Mouse (Mus musculus): ENCODE data around the gene Stk4. TPM values are rescaled to one million over a fixed set of nuclear protein-coding genes. Genes with fewer than 3 reads are reported as not detected.
A peak's percentile ranks its signal among the peaks of the same experiment; 100 is the strongest.

Stk4 gene
- polyA plus RNA-seq, 1 experiment from 2014 or later, result 24.0 TPM

GRCm38 (mm10) chr2:164167752-164168570, 97.8 kb downstream of the Stk4 start:
- peaks cover 80% of the 10 kb centered on the region for H3K27me3 ChIP-seq
- peak overlapping the region; percentile 60 for H3K9ac ChIP-seq
- H3K27ac ChIP-seq, result no peak overlapping the region
- peaks cover 29% of the 10 kb centered on the region for H3K4me1 ChIP-seq (replicated peaks)
- peak overlapping the region; percentile 65 for H3K4me2 ChIP-seq
- ATAC-seq (ENCODE audit: low FRiP score), result peak; percentile 59
- no peaks in the 10 kb centered on the region for H3K9me3 ChIP-seq
- no peaks in the 10 kb centered on the region for H3K36me3 ChIP-seq
- 12% methylated on average over 90 of the region's 90 CpGs for WGBS
- peak overlapping the region; percentile 42 for H3K4me3 ChIP-seq

GRCm38 (mm10) chr2:164168571-164168946, 98.4 kb downstream of the Stk4 start:
- WGBS, result 13% methylated on average over 42 of the region's 42 CpGs

DNA sequence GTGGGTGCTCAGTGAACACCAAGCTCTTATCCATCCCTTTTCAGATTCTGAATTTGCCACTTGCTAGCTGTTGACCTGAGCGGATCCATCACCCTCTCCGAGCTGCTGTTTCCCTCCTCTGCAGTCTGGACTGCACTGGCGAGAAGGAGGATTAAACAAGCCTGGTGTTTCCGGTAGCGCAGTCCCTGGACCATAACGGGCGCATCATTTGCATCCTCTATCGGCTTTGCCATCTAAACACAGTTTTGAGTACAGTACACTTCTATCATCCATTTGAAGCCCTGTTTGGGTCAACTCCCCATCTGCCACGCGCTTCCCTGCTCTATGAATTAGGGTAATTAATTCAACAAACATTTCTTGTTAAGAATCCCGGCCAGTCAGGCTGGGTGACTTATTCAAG, 100.2 kb downstream of the Stk4 start:
- 3% methylated on average over 11 of the region's 11 CpGs for WGBS
- Histone ChIP-seq H3K4me3 (peak overlapping the region; percentile 38), H3K36me3 (no peaks in the 10 kb centered on the region), H3K27ac (no peak overlapping the region), H3K4me1 (replicated peaks) (peaks cover 29% of the 10 kb centered on the region), H3K27me3 (peaks cover 90% of the 10 kb centered on the region), H3K9ac (0 out of 2 replicates have a peak overlapping the region, but pooled peaks have one; percentile 67), H3K4me2 (peak overlapping the region; percentile 66), H3K9me3 (no peaks in the 10 kb centered on the region)
- no peak for ATAC-seq (ENCODE audit: low FRiP score)

More at GRCm38 (mm10) chr2:164168571-164168946, 98.4 kb downstream of the Stk4 start:
- 0 out of 2 replicates have a peak, but pooled peaks have one; percentile 36 for ATAC-seq (ENCODE audit: low FRiP score)
- no peaks in the 10 kb centered on the region for H3K9me3 ChIP-seq
- H3K36me3 ChIP-seq, result no peaks in the 10 kb centered on the region
- H3K27me3 ChIP-seq, result peaks cover 86% of the 10 kb centered on the region
- H3K27ac ChIP-seq, result no peak overlapping the region
- peak overlapping the region; percentile 42 for H3K4me3 ChIP-seq
- peaks cover 29% of the 10 kb centered on the region for H3K4me1 ChIP-seq (replicated peaks)
- peak overlapping the region; percentile 60; the same call in 1 of the 2 replicates for H3K9ac ChIP-seq
- H3K4me2 ChIP-seq, result peak overlapping the region; percentile 65

- H3K27ac ChIP-seq, result no peak within 1 kb of the TSS
- WGBS, result under 1% methylated on average over 27 of the region's 29 CpGs
- H3K36me3 ChIP-seq, result no peaks in the 10 kb centered on the region
- H3K4me1 ChIP-seq (replicated peaks), result peaks cover 29% of the 10 kb centered on the region
- no peaks in the 10 kb centered on the region for H3K9me3 ChIP-seq
- H3K4me2 ChIP-seq, result peak within 1 kb of the TSS; percentile 66
- ATAC-seq (ENCODE audit: low FRiP score), result no peak
- H3K27me3 ChIP-seq, result peaks cover 87% of the 10 kb centered on the region
- peak within 1 kb of the TSS; percentile 67 for H3K9ac ChIP-seq
- H3K4me3 ChIP-seq, result peak within 1 kb of the TSS; percentile 38
Measured at GRCm38 (mm10) chr2:164170902-164171301, 100.8 kb downstream of the Stk4 start, which contains the start of gene Kcns1. Kcns1 (minus strand) TSS chr2:164171113.

DNA sequence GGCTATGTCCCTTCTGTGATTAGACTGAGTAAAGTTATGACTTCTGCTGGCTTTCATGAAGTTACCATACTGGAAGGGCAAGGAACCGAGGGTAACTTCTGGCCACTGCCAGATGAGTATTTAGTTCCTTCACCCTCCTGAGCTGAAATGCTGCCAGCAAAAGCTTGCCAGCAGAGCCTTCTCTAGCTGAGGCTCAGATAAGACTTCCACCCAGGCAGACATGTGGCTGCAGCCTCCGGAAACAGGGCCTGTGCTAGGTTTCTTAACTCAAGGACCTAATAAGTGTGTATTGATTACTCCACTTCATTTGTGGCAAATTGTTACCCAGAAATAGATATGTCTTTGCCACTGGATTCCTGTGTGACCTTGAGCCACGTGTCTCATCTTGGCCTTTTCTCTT, 103.3 kb downstream of the Stk4 start:
- Histone ChIP-seq H3K27ac (no peak overlapping the region), H3K4me3 (no peak overlapping the region), H3K9ac (no peak overlapping the region), H3K4me1 (replicated peaks) (peaks cover 19% of the 10 kb centered on the region), H3K27me3 (peaks cover 62% of the 10 kb centered on the region), H3K36me3 (no peaks in the 10 kb centered on the region), H3K9me3 (no peaks in the 10 kb centered on the region), H3K4me2 (no peak overlapping the region)
- 71% methylated on average over 3 of the region's 3 CpGs for WGBS
- no peak for ATAC-seq (ENCODE audit: low FRiP score)

DNA sequence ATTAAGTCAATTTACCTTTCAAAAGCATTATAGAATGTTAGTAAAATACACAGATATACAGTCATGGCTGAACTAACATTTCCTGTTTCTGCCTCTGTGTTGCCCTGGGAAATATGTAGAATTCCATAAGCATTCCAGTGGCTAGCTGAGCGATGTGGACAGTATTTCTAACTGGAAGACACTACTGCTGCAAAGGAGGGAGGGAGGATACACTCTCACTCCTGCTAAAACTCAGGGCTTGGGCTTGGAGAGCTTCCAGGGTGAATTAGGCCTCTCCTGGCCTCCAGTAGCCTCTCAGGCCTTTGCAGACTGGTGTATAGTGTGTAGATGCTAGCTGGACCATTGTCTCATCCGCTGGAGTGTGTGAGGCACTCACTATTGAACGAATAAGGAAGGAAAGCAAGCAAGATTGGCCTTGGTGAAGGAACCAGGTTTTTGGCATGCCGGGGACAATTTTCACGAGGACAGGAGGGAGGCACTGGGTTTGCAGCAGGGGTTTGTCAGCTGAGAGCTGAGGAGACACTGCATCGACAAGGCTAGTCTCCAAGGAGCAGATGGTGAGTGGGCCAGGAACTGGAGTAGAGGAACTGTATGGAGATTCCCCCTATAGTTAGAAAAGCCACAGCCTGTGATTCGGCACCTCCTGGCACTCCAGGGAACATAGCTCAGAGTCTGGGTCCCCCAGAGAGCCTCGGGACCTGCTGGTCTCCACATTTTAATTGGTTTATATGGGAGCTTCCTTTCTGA, 104.7 kb downstream of the Stk4 start:
- Histone ChIP-seq H3K9me3 (no peaks in the 10 kb centered on the region), H3K27me3 (peaks cover 48% of the 10 kb centered on the region), H3K4me1 (replicated peaks) (peaks cover 15% of the 10 kb centered on the region), H3K36me3 (no peaks in the 10 kb centered on the region), H3K9ac (no peak overlapping the region), H3K4me3 (no peak overlapping the region), H3K4me2 (no peak overlapping the region), H3K27ac (no peak overlapping the region)
- WGBS, result 83% methylated on average over 8 of the region's 8 CpGs
- no peak for ATAC-seq (ENCODE audit: low FRiP score)

- Histone ChIP-seq H3K4me3 (no peak overlapping the region), H3K27ac (no peak overlapping the region), H3K9ac (no peak overlapping the region), H3K4me2 (no peak overlapping the region), H3K4me1 (replicated peaks) (peaks cover 5% of the 10 kb centered on the region), H3K27me3 (peaks cover 37% of the 10 kb centered on the region), H3K36me3 (no peaks in the 10 kb centered on the region), H3K9me3 (no peaks in the 10 kb centered on the region)
- no peak for ATAC-seq (ENCODE audit: low FRiP score)
- 85% methylated on average over 3 of the region's 3 CpGs for WGBS
Measured at GRCm38 (mm10) chr2:164175850-164176249, 105.7 kb downstream of the Stk4 start.

GRCm38 (mm10) chr2:164177831-164178230, 107.7 kb downstream of the Stk4 start:
- Histone ChIP-seq H3K27ac (no peak overlapping the region), H3K36me3 (no peaks in the 10 kb centered on the region), H3K4me1 (replicated peaks) (no peaks in the 10 kb centered on the region), H3K4me2 (no peak overlapping the region), H3K9me3 (no peaks in the 10 kb centered on the region), H3K9ac (no peak overlapping the region), H3K27me3 (peaks cover 23% of the 10 kb centered on the region; the same call in 1 of the 2 replicates), H3K4me3 (no peak overlapping the region)
- no peak for ATAC-seq (ENCODE audit: low FRiP score)
- WGBS, result 94% methylated on average over 5 of the region's 5 CpGs

DNA sequence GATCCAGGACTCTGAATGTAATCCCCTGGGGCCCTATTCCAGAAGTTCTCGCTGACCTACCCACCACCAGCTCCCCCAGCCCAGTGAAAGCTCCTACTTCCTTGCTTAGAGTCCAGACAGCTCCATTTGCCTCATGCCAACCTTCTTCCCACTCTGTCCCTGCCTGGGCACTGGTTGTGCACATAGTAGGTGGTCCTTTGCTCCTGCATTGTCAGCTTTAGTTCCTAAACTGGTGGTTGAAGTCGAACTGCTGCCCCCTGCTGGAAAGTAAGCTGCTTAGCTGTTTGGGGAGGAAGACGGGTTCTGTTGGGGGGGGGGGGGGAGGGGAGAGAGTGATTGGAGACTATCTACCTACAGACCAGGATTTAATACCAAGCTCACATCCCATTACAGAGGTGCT, 110.0 kb downstream of the Stk4 start:
- H3K36me3 ChIP-seq, result no peaks in the 10 kb centered on the region
- no peaks in the 10 kb centered on the region for H3K9me3 ChIP-seq
- no peak overlapping the region for H3K4me2 ChIP-seq
- no peaks in the 10 kb centered on the region for H3K4me1 ChIP-seq (replicated peaks)
- WGBS, result 56% methylated on average over 2 of the region's 3 CpGs
- ATAC-seq (ENCODE audit: low FRiP score), result no peak
- H3K4me3 ChIP-seq, result no peak overlapping the region
- H3K27ac ChIP-seq, result no peak overlapping the region
- peaks cover 8% of the 10 kb centered on the region; the same call in 1 of the 2 replicates for H3K27me3 ChIP-seq
- no peak overlapping the region for H3K9ac ChIP-seq

DNA sequence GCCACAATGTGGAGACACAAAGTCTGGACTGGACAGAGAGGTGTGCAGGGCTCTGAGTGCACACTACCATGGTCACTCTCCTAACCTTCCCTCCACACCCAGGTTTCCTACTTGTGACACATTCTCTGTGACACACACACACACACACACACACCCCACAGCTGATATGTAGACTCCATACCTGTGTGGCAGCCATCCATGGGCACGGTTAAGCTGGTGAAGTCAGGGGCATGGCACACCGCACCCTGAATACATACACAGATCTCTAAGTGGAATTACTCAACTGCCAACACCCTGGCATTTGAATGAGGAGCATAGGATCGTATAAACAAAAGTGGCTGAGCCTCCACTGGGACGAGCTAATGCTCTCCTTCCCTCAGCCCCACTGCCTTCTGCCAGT, 110.6 kb downstream of the Stk4 start:
- Histone ChIP-seq H3K4me1 (replicated peaks) (no peaks in the 10 kb centered on the region), H3K4me2 (no peak overlapping the region), H3K4me3 (no peak overlapping the region), H3K27ac (no peak overlapping the region), H3K36me3 (no peaks in the 10 kb centered on the region), H3K9me3 (no peaks in the 10 kb centered on the region), H3K9ac (no peak overlapping the region), H3K27me3 (peaks cover 4% of the 10 kb centered on the region; the same call in 1 of the 2 replicates)
- ATAC-seq (ENCODE audit: low FRiP score), result no peak
- 91% methylated on average over 4 of the region's 4 CpGs for WGBS

- no peak within 1 kb of the TSS for H3K27ac ChIP-seq
- no peak within 1 kb of the TSS for H3K9ac ChIP-seq
- H3K9me3 ChIP-seq, result no peaks in the 10 kb centered on the region
- H3K27me3 ChIP-seq, result peaks cover 4% of the 10 kb centered on the region; the same call in 1 of the 2 replicates
- 86% methylated on average over 7 of the region's 7 CpGs for WGBS
- H3K4me1 ChIP-seq (replicated peaks), result no peaks in the 10 kb centered on the region
- H3K4me3 ChIP-seq, result no peak within 1 kb of the TSS
- H3K36me3 ChIP-seq, result no peaks in the 10 kb centered on the region
- ATAC-seq (ENCODE audit: low FRiP score), result no peak
- H3K4me2 ChIP-seq, result no peak within 1 kb of the TSS
Measured at GRCm38 (mm10) chr2:164182692-164183255, 112.7 kb downstream of the Stk4 start, which contains the start of gene Wfdc5. Wfdc5 (minus strand) TSS chr2:164182742.

- no peak overlapping the region for H3K4me3 ChIP-seq
- no peaks in the 10 kb centered on the region for H3K4me1 ChIP-seq (replicated peaks)
- 79% methylated on average over 9 of the region's 9 CpGs for WGBS
- H3K9me3 ChIP-seq, result no peaks in the 10 kb centered on the region
- no peaks in the 10 kb centered on the region for H3K36me3 ChIP-seq
- no peak overlapping the region for H3K27ac ChIP-seq
- no peak overlapping the region for H3K4me2 ChIP-seq
- ATAC-seq (ENCODE audit: low FRiP score), result no peak
- H3K9ac ChIP-seq, result no peak overlapping the region
- H3K27me3 ChIP-seq, result peaks cover 4% of the 10 kb centered on the region; the same call in 1 of the 2 replicates
Measured at GRCm38 (mm10) chr2:164183340-164183739, 113.2 kb downstream of the Stk4 start.

All from hindbrain, embryonic 13.5 days (tissue).